Mouse (Mus musculus) limb, embryonic 15.5 days (tissue): ENCODE measurements around the gene Itpka. TPM values are rescaled to one million over a fixed set of nuclear protein-coding genes. Genes with fewer than 3 reads are reported as not detected.

Experiments
- ATAC-seq: fragments of 200-750 bp; cut with Nextera tagmentation; 2 replicates; pipeline ENCODE4 v1.8.0; 2017; ENCODE audit warnings: low read depth, moderate TSS enrichment; ENCODE audit not compliant: insufficient number of reproducible peaks, low FRiP score, low TSS enrichment
- H3K27ac ChIP-seq: fragments of 300-500 bp; sonication (generic); 2 replicates; pipeline ENCODE4 v1.5.1; 2015; ENCODE audit warnings: moderate library complexity, mild to moderate bottlenecking, inconsistent platforms
- H3K27me3 ChIP-seq: fragments of 300-500 bp; sonication (generic); 2 replicates; pipeline ENCODE4 v1.6.1; 2015; ENCODE audit warnings: inconsistent platforms
- H3K36me3 ChIP-seq: fragments of 300-500 bp; sonication (generic); 2 replicates; pipeline ENCODE4 v1.6.1; 2015; ENCODE audit warnings: inconsistent platforms
- H3K4me1 ChIP-seq: fragments of 300-500 bp; sonication (generic); 2 replicates; pipeline ENCODE4 v1.6.1; 2015; ENCODE audit warnings: inconsistent platforms
- H3K4me2 ChIP-seq: fragments of 300-500 bp; sonication (generic); 2 replicates; pipeline ENCODE4 v1.6.1; 2015; ENCODE audit warnings: mild to moderate bottlenecking, inconsistent platforms
- H3K4me3 ChIP-seq: fragments of 300-500 bp; sonication (generic); 2 replicates; pipeline ENCODE4 v1.5.1; 2015; ENCODE audit warnings: mild to moderate bottlenecking, inconsistent platforms
- H3K9ac ChIP-seq: fragments of 300-500 bp; sonication (generic); 2 replicates; pipeline ENCODE4 v1.6.1; 2015; ENCODE audit warnings: inconsistent platforms
- H3K9me3 ChIP-seq: fragments of 300-500 bp; sonication (generic); 2 replicates; pipeline ENCODE4 v1.6.1; 2016; ENCODE audit warnings: inconsistent platforms
- WGBS: fragments of 180-500 bp; shearing (Covaris S2); methylation state at CpG from one replicate; pipeline ENCODE4 v1.1.7; 2015; 5-methylcytosine and 5-hydroxymethylcytosine counted together
- polyA plus RNA-seq: library from polyadenylated mRNA; unstranded; fragments of >200 nt; fragmentation: Nextera tagmentation; extraction: Ambion mirVana; gene quantifications from 2 replicates; pipeline ENCODE4 v1.2.1, GENCODE M21; 2015

The Itpka gene
- polyA plus RNA-seq, 1 experiment from 2014 or later: 0.55 TPM

DNA sequence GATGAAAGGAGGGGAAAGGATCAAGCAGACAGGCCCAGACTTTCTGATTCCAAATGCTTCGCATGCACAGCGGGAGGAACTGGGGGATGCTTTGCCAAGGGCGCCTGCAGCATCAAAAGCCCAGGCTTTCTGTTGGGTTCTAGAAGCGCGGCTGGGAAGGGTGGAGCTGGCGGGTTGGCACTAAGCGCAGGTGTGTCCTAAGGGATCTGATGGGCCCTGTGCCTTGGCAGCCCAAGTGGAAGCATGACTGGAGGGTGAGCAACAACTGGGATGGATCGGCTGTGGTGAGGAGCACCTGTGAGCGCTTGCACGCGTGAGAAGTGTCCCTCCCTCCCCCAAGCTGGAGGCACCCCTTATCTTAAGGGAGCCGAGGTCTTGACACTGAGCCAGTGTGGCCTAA is 5.0 kb upstream of the Itpka start:
- Histone ChIP-seq H3K4me1 (peaks cover 16% of the 10 kb centered on the region), H3K36me3 (peaks cover 31% of the 10 kb centered on the region), H3K9ac (no peak overlapping the region), H3K27me3 (no peaks in the 10 kb centered on the region), H3K4me3 (no peak overlapping the region), H3K4me2 (no peak overlapping the region), H3K27ac (no peak overlapping the region), H3K9me3 (no peaks in the 10 kb centered on the region)
- WGBS: 19% methylated on average over 12 of the region's 12 CpGs
- ATAC-seq: no peak

GRCm38 (mm10) chr2:119740567-119740966 is 1.6 kb upstream of the Itpka start:
- Histone ChIP-seq H3K36me3 (peaks cover 5% of the 10 kb centered on the region), H3K4me1 (peaks cover 43% of the 10 kb centered on the region), H3K27ac (no peak overlapping the region), H3K9ac (no peak overlapping the region), H3K4me3 (no peak overlapping the region), H3K4me2 (no peak overlapping the region), H3K9me3 (no peaks in the 10 kb centered on the region), H3K27me3 (peaks cover 32% of the 10 kb centered on the region)
- WGBS: 22% methylated on average over 2 of the region's 2 CpGs
- no peak for ATAC-seq

GRCm38 (mm10) chr2:119742461-119743175 is 481 bp downstream of the Itpka start:
- H3K27ac ChIP-seq: no peak overlapping the region
- H3K9ac ChIP-seq: peak overlapping the region; percentile 44
- H3K36me3 ChIP-seq: no peaks in the 10 kb centered on the region
- H3K27me3 ChIP-seq: peaks cover 47% of the 10 kb centered on the region
- WGBS: under 1% methylated on average over 67 of the region's 70 CpGs
- no peaks in the 10 kb centered on the region for H3K9me3 ChIP-seq
- H3K4me3 ChIP-seq: peak overlapping the region; percentile 70
- ATAC-seq: no peak; the same call in 1 of the 2 replicates
- peak overlapping the region; percentile 100 for H3K4me2 ChIP-seq
- peaks cover 38% of the 10 kb centered on the region for H3K4me1 ChIP-seq

DNA sequence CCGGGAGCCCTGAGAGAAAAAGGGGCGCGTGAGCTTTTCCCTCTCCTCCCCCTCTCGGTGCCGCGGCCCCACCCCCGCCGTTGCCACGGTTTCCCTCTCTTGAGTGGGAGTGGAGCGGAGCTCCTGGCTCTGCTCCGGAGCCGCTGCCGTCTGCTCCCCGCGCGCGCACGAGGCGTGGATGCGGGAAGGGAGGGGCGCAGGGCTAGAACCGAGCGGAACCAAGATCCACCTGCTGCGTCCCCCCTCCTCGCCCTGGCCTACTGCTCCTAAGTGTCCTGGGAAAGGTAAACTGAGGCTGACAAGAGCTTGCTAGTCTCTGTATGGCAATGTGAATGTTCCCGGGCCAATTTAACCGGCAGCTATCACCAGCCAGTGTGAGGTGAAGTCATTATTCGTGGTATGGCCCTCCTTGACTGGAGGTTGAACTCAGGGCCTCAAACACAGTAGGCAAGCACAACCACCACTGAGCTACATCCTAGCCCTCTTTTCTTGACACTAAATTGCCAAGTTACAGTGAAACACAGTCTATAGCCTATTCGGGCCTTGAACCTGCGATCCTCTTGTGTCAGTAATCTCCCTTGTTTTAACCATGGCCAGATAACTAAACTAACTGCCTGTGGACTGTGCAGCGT is 1.2 kb downstream of the Itpka start:
- H3K4me3 ChIP-seq: peak overlapping the region; percentile 70
- H3K27me3 ChIP-seq: peaks cover 53% of the 10 kb centered on the region
- no peak overlapping the region for H3K27ac ChIP-seq
- H3K9me3 ChIP-seq: no peaks in the 10 kb centered on the region
- H3K4me2 ChIP-seq: peak overlapping the region; percentile 100
- WGBS: 11% methylated on average over 28 of the region's 31 CpGs
- H3K9ac ChIP-seq: no peak overlapping the region
- no peaks in the 10 kb centered on the region for H3K36me3 ChIP-seq
- no peak for ATAC-seq
- H3K4me1 ChIP-seq: peaks cover 38% of the 10 kb centered on the region

DNA sequence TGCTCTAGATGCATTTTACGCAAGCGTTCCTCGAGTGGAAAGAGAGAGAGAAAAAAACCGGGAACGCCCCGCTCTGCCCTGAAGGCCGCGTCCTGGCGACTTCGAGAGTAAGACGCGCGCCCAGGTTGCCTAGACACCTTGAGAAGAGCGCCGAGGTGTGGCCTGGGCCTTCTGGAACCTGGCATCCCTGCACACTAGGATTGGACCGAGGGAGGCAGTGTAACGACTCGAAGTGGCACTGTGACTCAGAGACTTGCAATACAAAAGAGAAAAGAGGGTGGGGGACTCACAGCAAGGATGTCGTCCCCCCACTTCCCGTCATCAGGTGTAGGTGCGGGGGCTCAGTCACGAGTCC is 1.6 kb downstream of the Itpka start:
- WGBS: 6% methylated on average over 22 of the region's 22 CpGs
- Histone ChIP-seq H3K9ac (no peak overlapping the region), H3K27me3 (peaks cover 55% of the 10 kb centered on the region), H3K36me3 (no peaks in the 10 kb centered on the region), H3K4me3 (peak overlapping the region; percentile 70), H3K4me1 (peaks cover 38% of the 10 kb centered on the region), H3K9me3 (no peaks in the 10 kb centered on the region), H3K4me2 (peak overlapping the region; percentile 29), H3K27ac (no peak overlapping the region)
- ATAC-seq: no peak

DNA sequence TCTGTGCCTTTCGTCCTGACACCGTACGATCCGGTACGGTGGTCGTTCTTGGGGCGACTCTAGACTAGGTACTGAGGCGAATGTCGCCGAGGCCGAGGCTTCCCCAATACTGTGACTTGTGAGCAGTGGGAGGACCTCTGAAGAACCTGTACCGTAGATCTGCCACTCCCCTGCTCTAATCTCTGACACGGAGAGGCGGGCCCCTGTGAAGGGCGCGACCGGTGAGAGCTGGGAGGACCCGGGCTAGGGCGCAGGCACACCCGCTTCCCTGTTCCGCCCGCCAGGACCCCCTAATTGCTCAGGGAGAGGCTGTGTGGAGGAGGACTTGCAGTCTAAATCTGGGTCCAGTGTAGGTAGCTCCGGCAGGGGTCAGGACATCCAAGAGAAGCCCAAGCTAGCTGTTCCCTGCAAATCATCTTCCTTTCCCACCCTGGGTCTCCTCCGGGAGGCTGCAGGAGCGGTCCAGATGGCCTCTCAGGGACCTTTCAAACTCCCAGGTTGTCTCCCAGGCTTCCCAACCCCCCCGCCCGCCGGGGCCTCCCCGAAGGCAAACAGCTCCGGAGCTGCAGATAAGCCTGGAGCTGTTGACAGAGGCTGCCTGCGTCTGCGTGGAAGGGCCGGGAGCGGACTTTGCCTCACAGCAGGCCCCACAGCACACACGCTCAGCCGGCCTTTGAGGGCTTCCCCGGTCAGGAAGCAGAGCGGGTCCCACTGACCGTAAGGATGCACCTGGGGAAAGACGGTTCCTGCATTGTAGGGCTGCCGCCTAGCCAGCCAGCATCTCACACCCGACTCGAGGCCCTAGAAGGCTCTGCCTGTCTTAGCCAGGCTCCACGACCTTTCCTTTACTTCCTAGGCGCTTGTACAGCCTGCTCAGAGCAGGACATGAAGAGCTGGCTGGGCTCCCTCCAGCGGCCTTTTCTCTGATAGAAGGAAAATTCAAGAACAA is 2.3 kb downstream of the Itpka start:
- H3K9me3 ChIP-seq: no peaks in the 10 kb centered on the region
- H3K36me3 ChIP-seq: no peaks in the 10 kb centered on the region
- H3K9ac ChIP-seq: no peak overlapping the region
- H3K4me1 ChIP-seq: peaks cover 38% of the 10 kb centered on the region
- WGBS: 6% methylated on average over 46 of the region's 46 CpGs
- ATAC-seq: no peak
- H3K4me2 ChIP-seq: peak overlapping the region; percentile 29
- H3K27me3 ChIP-seq: peaks cover 61% of the 10 kb centered on the region
- no peak overlapping the region for H3K27ac ChIP-seq
- H3K4me3 ChIP-seq: peak overlapping the region; percentile 70

- no peak overlapping the region for H3K4me2 ChIP-seq
- 11% methylated on average over 1 of the region's 1 CpGs for whole genome bisulfite sequencing
Measured at GRCm38 (mm10) chr2:119745281-119745680, 3.1 kb downstream of the Itpka start.

DNA sequence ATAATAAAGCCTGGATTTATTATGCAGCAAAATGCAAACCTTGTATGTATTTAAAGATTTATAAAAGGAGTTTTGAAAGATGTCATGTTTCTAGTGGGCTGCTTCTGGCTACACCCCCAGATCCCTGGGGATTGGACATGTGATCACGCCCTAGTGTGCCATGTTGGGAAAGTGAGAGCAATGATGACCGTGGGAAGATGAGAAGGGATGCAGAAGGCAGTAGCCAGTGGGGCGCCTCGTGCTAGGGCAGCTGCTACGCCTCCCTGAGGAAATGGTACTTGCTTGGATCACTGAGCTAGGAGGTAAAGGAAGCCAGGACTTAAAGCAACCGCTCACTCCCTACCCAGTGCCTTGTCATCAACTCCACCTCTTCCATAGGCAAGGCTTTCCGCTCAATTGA is 5.4 kb downstream of the Itpka start:
- ATAC-seq: no peak
- no peaks in the 10 kb centered on the region for H3K9me3 ChIP-seq
- peaks cover 25% of the 10 kb centered on the region for H3K4me1 ChIP-seq
- H3K9ac ChIP-seq: no peak overlapping the region
- no peaks in the 10 kb centered on the region for H3K36me3 ChIP-seq
- WGBS: 72% methylated on average over 7 of the region's 7 CpGs
- no peak overlapping the region for H3K4me3 ChIP-seq
- no peak overlapping the region for H3K4me2 ChIP-seq
- H3K27me3 ChIP-seq: peaks cover 81% of the 10 kb centered on the region
- no peak overlapping the region for H3K27ac ChIP-seq

More at GRCm38 (mm10) chr2:119745281-119745680, 3.1 kb downstream of the Itpka start:
- H3K9ac ChIP-seq: no peak overlapping the region
- H3K27ac ChIP-seq: no peak overlapping the region
- H3K9me3 ChIP-seq: no peaks in the 10 kb centered on the region
- peaks cover 38% of the 10 kb centered on the region for H3K4me1 ChIP-seq
- peaks cover 70% of the 10 kb centered on the region for H3K27me3 ChIP-seq
- no peak overlapping the region for H3K4me3 ChIP-seq
- H3K36me3 ChIP-seq: no peaks in the 10 kb centered on the region
- no peak for ATAC-seq

DNA sequence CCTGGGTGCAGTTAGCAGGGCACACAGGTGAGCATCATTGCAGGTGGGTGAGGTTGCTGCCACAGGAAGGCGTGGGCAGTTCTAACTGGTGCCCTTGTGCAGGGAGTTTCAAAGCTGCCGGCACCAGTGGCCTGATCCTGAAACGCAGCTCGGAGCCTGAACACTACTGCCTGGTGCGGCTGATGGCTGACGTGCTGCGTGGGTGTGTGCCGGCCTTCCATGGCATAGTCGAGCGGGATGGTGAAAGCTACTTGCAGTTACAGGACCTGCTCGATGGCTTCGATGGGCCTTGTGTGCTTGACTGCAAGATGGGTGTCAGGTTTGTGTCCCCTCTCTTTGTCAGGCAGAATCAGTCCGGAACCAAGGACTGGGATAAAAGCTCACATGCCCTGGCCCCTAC is 7.1 kb downstream of the Itpka start:
- H3K27me3 ChIP-seq: peaks cover 74% of the 10 kb centered on the region
- ATAC-seq: no peak

DNA sequence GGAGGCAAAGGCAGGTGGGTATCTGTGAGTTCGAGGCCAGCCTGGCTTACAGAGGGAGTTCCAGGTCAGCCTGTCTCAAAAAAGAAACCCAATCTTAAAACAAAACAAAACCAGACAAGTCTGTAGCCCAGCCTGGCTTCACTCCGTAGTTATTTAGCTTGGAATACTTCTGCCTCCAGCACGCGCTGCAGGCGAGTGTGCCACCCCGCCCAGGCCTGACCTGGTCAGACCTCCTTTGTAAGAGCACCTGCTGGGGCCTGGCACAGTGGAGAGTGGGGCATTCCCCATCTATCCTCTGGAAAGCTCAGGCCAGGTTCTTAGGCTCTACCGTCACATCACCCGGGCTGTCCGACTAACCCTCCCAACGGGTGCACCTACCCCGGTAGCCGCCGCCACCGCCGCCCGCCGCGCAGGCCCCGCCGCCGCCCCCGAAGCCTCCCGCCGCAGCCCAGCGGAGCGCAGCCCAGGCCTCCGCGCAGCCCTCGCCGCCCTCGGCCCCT is 15.5 kb downstream of the Itpka start:
- Histone ChIP-seq H3K9ac (peak overlapping the region; percentile 14; the same call in 1 of the 2 replicates), H3K27ac (no peak overlapping the region), H3K9me3 (no peaks in the 10 kb centered on the region), H3K27me3 (peaks cover 76% of the 10 kb centered on the region), H3K4me2 (peak overlapping the region; percentile 100), H3K4me1 (peaks cover 17% of the 10 kb centered on the region), H3K36me3 (no peaks in the 10 kb centered on the region), H3K4me3 (peak overlapping the region; percentile 55)
- no peak for ATAC-seq
- WGBS: 4% methylated on average over 31 of the region's 31 CpGs

More for the DNA sequence above, 7.1 kb downstream of the Itpka start:
- H3K9ac ChIP-seq: no peak overlapping the region
- no peaks in the 10 kb centered on the region for H3K9me3 ChIP-seq
- no peak overlapping the region for H3K4me2 ChIP-seq
- no peaks in the 10 kb centered on the region for H3K36me3 ChIP-seq
- H3K27ac ChIP-seq: no peak overlapping the region
- WGBS: 69% methylated on average over 13 of the region's 13 CpGs
- H3K4me3 ChIP-seq: no peak overlapping the region
- H3K4me1 ChIP-seq: peaks cover 7% of the 10 kb centered on the region

- Histone ChIP-seq H3K36me3 (no peaks in the 10 kb centered on the region), H3K27me3 (peaks cover 70% of the 10 kb centered on the region), H3K4me3 (peak overlapping the region; percentile 55), H3K9ac (peak overlapping the region; percentile 14), H3K27ac (no peak overlapping the region), H3K4me2 (peak overlapping the region; percentile 100), H3K4me1 (peaks cover 17% of the 10 kb centered on the region), H3K9me3 (no peaks in the 10 kb centered on the region)
- WGBS: under 1% methylated on average over 68 of the region's 77 CpGs
- ATAC-seq: no peak
Measured at GRCm38 (mm10) chr2:119758101-119758843, 16.1 kb downstream of the Itpka start.
